Mouse (Mus musculus): ENCODE results near the gene Fam89b.

The Fam89b gene

GRCm38 (mm10) chr19:5740320-5741317 lies 11.2 kb upstream of the Fam89b start, which contains the start of gene Ltbp3:
TSS of gene Ltbp3 (plus strand) at chr19:5740904.
- no peak for DNase-seq (ENCODE audit: low spot score in 2 of 2)

- no peak for DNase-seq (ENCODE audit: low spot score in 2 of 2)
Measured at GRCm38 (mm10) chr19:5739446-5739845, 10.0 kb upstream of the Fam89b start.

GRCm38 (mm10) chr19:5734325-5734724 lies 4.9 kb upstream of the Fam89b start:
- no peak for DNase-seq (ENCODE audit: low spot score in 2 of 2)

GRCm38 (mm10) chr19:5731264-5731978 lies 2.0 kb upstream of the Fam89b start:
- DNase-seq (ENCODE audit: low spot score in 2 of 2): peak; percentile 87 to 90

GRCm38 (mm10) chr19:5730314-5731186 lies 1.1 kb upstream of the Fam89b start:
- no peak for DNase-seq (ENCODE audit: low spot score in 2 of 2)

- DNase-seq (ENCODE audit: low spot score in 2 of 2): peak in 1 of 2 experiments; percentile 61
Measured at GRCm38 (mm10) chr19:5728631-5729443, 616 bp downstream of the Fam89b start.

GRCm38 (mm10) chr19:5727701-5728100 lies 1.8 kb downstream of the Fam89b start:
- DNase-seq (ENCODE audit: low spot score in 2 of 2): peak in 1 of 2 experiments; percentile 86

GRCm38 (mm10) chr19:5726961-5727578 lies 2.4 kb downstream of the Fam89b start:
- no peak for DNase-seq (ENCODE audit: low spot score in 2 of 2)

- no peak for DNase-seq (ENCODE audit: low spot score in 2 of 2)
Measured at GRCm38 (mm10) chr19:5725767-5726515, 3.5 kb downstream of the Fam89b start, which contains the start of gene Ehbp1l1. TSS of gene Ehbp1l1 (minus strand) at chr19:5726317.

- no peak for DNase-seq (ENCODE audit: low spot score in 2 of 2)
Measured at GRCm38 (mm10) chr19:5725029-5725707, 4.3 kb downstream of the Fam89b start.

- DNase-seq (ENCODE audit: low spot score in 2 of 2): no peak
Measured at GRCm38 (mm10) chr19:5724549-5724941, 4.9 kb downstream of the Fam89b start.

GRCm38 (mm10) chr19:5723934-5724548 lies 5.4 kb downstream of the Fam89b start:
- no peak for DNase-seq (ENCODE audit: low spot score in 2 of 2)

GRCm38 (mm10) chr19:5722848-5723425 lies 6.5 kb downstream of the Fam89b start:
- DNase-seq (ENCODE audit: low spot score in 2 of 2): no peak

- no peak for DNase-seq (ENCODE audit: low spot score in 2 of 2)
Measured at GRCm38 (mm10) chr19:5721233-5721632, 8.2 kb downstream of the Fam89b start.

GRCm38 (mm10) chr19:5716955-5717354 lies 12.5 kb downstream of the Fam89b start:
- no peak for DNase-seq (ENCODE audit: low spot score in 2 of 2)

GRCm38 (mm10) chr19:5715793-5716688 lies 13.4 kb downstream of the Fam89b start:
- DNase-seq (ENCODE audit: low spot score in 2 of 2): no peak

GRCm38 (mm10) chr19:5713730-5714129 lies 15.7 kb downstream of the Fam89b start:
- no peak for DNase-seq (ENCODE audit: low spot score in 2 of 2)
